22 mouse cellular contexts compared by ENCODE assay signal in genomic region chr1:113433701-113434100, GRCm38 (mm10).
DNase-seq lines count a peak whose midpoint lies in the region; ATAC-seq and TF ChIP-seq lines count a peak whose summit lies in the region.
"Had no signal": no experiment of that assay in that cellular context is flagged by ENCODE, and none has a peak within 500 bp of the region (broad histone marks: within the 10 kb centered on the region; RNA-seq: fewer than 3 reads in every experiment).

No protein-coding gene starts in this region.

- no peak for TF ChIP-seq CTCF in brain, embryonic 14.5 days (IDR thresholded peaks at IDR 0.05; ENCODE audit: borderline replicate concordance, extremely low read depth, insufficient read depth, insufficient read length)

- no peaks in the 10 kb centered on the region for H3K9me3 ChIP-seq in hindbrain, embryonic 12.5 days (replicated peaks)
- H3K9me3 ChIP-seq: embryonic facial prominence, embryonic 15.5 days; forebrain, embryonic 12.5 days; heart, embryonic 13.5 days; hindbrain, embryonic 13.5 days had no signal

- intact Hi-C loops in left cerebral cortex, postnatal 14 days (cut with DNase I), result no loop called here

- TF ChIP-seq POLR2A in brain, embryonic 14.5 days (IDR thresholded peaks at IDR 0.05; ENCODE audit: borderline replicate concordance, extremely low read depth, insufficient read depth, insufficient read length, poor library complexity, severe bottlenecking), result no peak

- peak; percentile 50 for DNase-seq in brain, adult 2 months (ENCODE audit: low read depth, low spot score)
- peak; percentile 44 for DNase-seq in brain, embryonic 14.5 days (ENCODE audit: low read depth)
- peak; percentile 64 to 74 for DNase-seq in layer of hippocampus, adult 8-10 months (ENCODE audit: low spot score in 2 of 2)
- DNase-seq in layer of hippocampus, postnatal 14 days (ENCODE audit: low spot score in 2 of 2), result peak; percentile 31 to 88
- no peak for DNase-seq in thymus, postnatal 25 days
- DNase-seq in left cerebral cortex, postnatal 14 days (ENCODE audit: low spot score in 2 of 2), result no peak
- no peak for DNase-seq in ovary, adult 18-20 months (ENCODE audit: low spot score)
- DNase-seq: adrenal gland, adult 8-10 months; adrenal gland, postnatal 36 days; cerebellum, adult 11-12 months; cerebellum, adult 9-10 months; embryo, embryonic 11 days; gastrocnemius, postnatal 36 days; heart, adult 11 months; heart, postnatal 36 days had no signal

- no peak overlapping the region for H3K27ac ChIP-seq in hindbrain, embryonic 12.5 days
- H3K27ac ChIP-seq: embryonic facial prominence, embryonic 15.5 days; forebrain, embryonic 12.5 days; heart, embryonic 13.5 days; hindbrain, embryonic 13.5 days; hindbrain, postnatal 0 days had no signal

- ATAC-seq in hindbrain, embryonic 12.5 days (ENCODE audit: low FRiP score), result no peak
- ATAC-seq: hindbrain, postnatal 0 days had no signal

- H3K4me1 ChIP-seq in hindbrain, embryonic 12.5 days, result no peaks in the 10 kb centered on the region
- H3K4me1 ChIP-seq: embryonic facial prominence, embryonic 15.5 days; forebrain, embryonic 12.5 days; heart, embryonic 13.5 days; hindbrain, embryonic 13.5 days had no signal

- H3K4me2 ChIP-seq in hindbrain, embryonic 12.5 days (replicated peaks), result no peak overlapping the region
- H3K4me2 ChIP-seq: embryonic facial prominence, embryonic 15.5 days; forebrain, embryonic 12.5 days; heart, embryonic 13.5 days; hindbrain, embryonic 13.5 days had no signal

- no peak overlapping the region for H3K4me3 ChIP-seq in hindbrain, embryonic 12.5 days
- H3K4me3 ChIP-seq: embryonic facial prominence, embryonic 15.5 days; erythroblast, embryonic 14.5 days; forebrain, embryonic 12.5 days; heart, embryonic 13.5 days; hindbrain, embryonic 13.5 days had no signal

- no peaks in the 10 kb centered on the region for H3K27me3 ChIP-seq in hindbrain, embryonic 12.5 days
- H3K27me3 ChIP-seq: embryonic facial prominence, embryonic 15.5 days; forebrain, embryonic 12.5 days; heart, embryonic 13.5 days; hindbrain, embryonic 13.5 days had no signal

- WGBS in hindbrain, embryonic 12.5 days, result 88% methylated on average over 1 of the region's 1 CpGs

- no peak overlapping the region for H3K9ac ChIP-seq in hindbrain, embryonic 12.5 days
- H3K9ac ChIP-seq: embryonic facial prominence, embryonic 15.5 days; forebrain, embryonic 12.5 days; heart, embryonic 13.5 days; hindbrain, embryonic 13.5 days had no signal

- H3K36me3 ChIP-seq in hindbrain, embryonic 12.5 days, result no peaks in the 10 kb centered on the region
- H3K36me3 ChIP-seq: embryonic facial prominence, embryonic 15.5 days; forebrain, embryonic 12.5 days; heart, embryonic 13.5 days; hindbrain, embryonic 13.5 days had no signal

Comparison
In these comparisons a context has a peak if more than half of its experiments do, and no peak if none do; other contexts are left out.
1. DNase-seq: peak in brain, adult 2 months (single experiment), brain, embryonic 14.5 days (single experiment), layer of hippocampus, adult 8-10 months (2 of 2) and layer of hippocampus, postnatal 14 days (2 of 2); none in thymus, postnatal 25 days (single experiment), left cerebral cortex, postnatal 14 days (0 of 2) and ovary, adult 18-20 months (single experiment).